Mouse (Mus musculus) liver, embryonic 16.5 days (tissue): ENCODE results near the gene Kcnq5. TPM values are rescaled to one million over a fixed set of nuclear protein-coding genes. Genes with fewer than 3 reads are reported as not detected.

Experiments
- ATAC-seq: fragments of 200-750 bp; cut with Nextera tagmentation; 2 replicates; pipeline ENCODE4 v1.8.0; 2017; ENCODE audit warnings: low read depth, mild to moderate bottlenecking, moderate number of reproducible peaks, moderate library complexity
- H3K27ac ChIP-seq: fragments of 300-500 bp; sonication (generic); 2 replicates; pipeline ENCODE4 v1.5.1; 2014; ENCODE audit warnings: mild to moderate bottlenecking, low read length
- H3K27me3 ChIP-seq: fragments of 300-500 bp; sonication (generic); 2 replicates; pipeline ENCODE4 v1.6.1; 2014; ENCODE audit warnings: low read depth, low read length, mixed read lengths; ENCODE audit not compliant: control insufficient read depth, insufficient read depth
- H3K36me3 ChIP-seq: fragments of 300-500 bp; sonication (generic); 2 replicates; pipeline ENCODE4 v1.6.1; 2014; ENCODE audit warnings: mild to moderate bottlenecking; ENCODE audit not compliant: control insufficient read depth, insufficient read depth
- H3K4me1 ChIP-seq: fragments of 300-500 bp; sonication (generic); 2 replicates; pipeline ENCODE4 v1.6.1; 2014; ENCODE audit warnings: low read depth, low read length, mixed read lengths; ENCODE audit not compliant: control insufficient read depth
- H3K4me2 ChIP-seq: fragments of 300-500 bp; sonication (generic); 2 replicates; pipeline ENCODE4 v1.6.1; 2014; ENCODE audit warnings: low read depth, low read length, mixed read lengths
- H3K4me3 ChIP-seq: fragments of 300-500 bp; sonication (generic); 2 replicates; pipeline ENCODE4 v1.5.1; 2014; ENCODE audit warnings: low read depth, mild to moderate bottlenecking, low read length
- H3K9ac ChIP-seq: fragments of 300-500 bp; sonication (generic); 2 replicates; pipeline ENCODE4 v1.6.1; 2014; ENCODE audit warnings: low read depth, low read length
- H3K9me3 ChIP-seq: fragments of 300-500 bp; sonication (generic); replicated peaks from 2 replicates; pipeline ENCODE4 v1.6.1; 2016; ENCODE audit warnings: low read length; ENCODE audit not compliant: control insufficient read depth
- WGBS: fragments of 180-500 bp; shearing (Covaris S2); extraction: QIAGEN DNeasy Blood & Tissue Kit; methylation state at CpG from one replicate; pipeline ENCODE4 v1.1.7; 2014; ENCODE audit not compliant: insufficient replicate concordance; 5-methylcytosine and 5-hydroxymethylcytosine counted together
- polyA plus RNA-seq: library from polyadenylated mRNA; unstranded; fragments of >200 nt; fragmentation: Nextera tagmentation; extraction: Ambion mirVana; gene quantifications from 2 replicates; pipeline ENCODE4 v1.2.1, GENCODE M21; 2015

Gene Kcnq5
- polyA plus RNA-seq, 1 experiment from 2014 or later: 0.17 TPM

DNA sequence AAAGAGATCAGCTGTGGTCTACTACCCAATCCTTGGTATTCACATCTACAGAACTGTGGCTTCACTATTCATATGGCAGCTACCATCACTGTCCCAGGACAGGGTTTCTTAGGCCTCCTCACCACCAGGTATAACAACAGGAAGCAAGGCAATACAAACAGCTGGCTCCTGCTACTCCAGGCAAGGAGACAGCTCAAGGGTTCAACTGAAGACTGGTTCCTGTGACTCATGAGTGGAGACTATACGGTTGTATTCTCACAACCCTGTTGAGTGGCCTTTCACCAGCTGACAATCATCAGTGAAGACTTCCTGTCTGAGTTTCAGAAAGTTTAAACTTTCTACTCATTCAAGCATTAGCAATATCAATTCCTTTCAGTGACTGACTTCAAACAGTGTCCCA is 327.7 kb downstream of the Kcnq5 start:
- WGBS: 37% methylated on average over 1 of the region's 1 CpGs
- Histone ChIP-seq H3K4me2 (no peak overlapping the region), H3K9me3 (no peaks in the 10 kb centered on the region), H3K4me3 (no peak overlapping the region), H3K27ac (no peak overlapping the region), H3K9ac (no peak overlapping the region), H3K27me3 (no peaks in the 10 kb centered on the region), H3K4me1 (no peaks in the 10 kb centered on the region), H3K36me3 (no peaks in the 10 kb centered on the region)
- no peak for ATAC-seq

DNA sequence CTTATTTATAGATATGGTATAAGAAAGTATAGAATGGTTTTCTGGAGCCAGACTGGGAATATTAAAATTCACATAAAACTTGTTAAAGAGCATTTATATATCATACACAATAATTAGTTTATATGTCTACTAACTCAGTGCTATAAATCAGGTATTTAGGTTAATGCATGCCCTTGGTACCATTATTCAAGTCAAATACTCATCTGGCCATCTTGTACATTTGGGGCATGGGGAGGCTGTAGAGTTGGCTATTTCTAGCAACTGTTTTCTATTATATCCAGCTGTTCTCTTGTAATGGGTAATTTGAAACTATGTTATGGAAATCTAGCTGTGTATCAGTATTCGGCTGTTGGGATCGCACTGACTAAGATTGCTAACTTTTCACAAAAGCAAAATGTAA is 339.3 kb downstream of the Kcnq5 start:
- Histone ChIP-seq H3K9me3 (no peaks in the 10 kb centered on the region), H3K4me2 (no peak overlapping the region), H3K4me1 (no peaks in the 10 kb centered on the region), H3K36me3 (no peaks in the 10 kb centered on the region), H3K27me3 (no peaks in the 10 kb centered on the region), H3K27ac (no peak overlapping the region), H3K4me3 (no peak overlapping the region), H3K9ac (no peak overlapping the region)
- ATAC-seq: no peak
- WGBS: 83% methylated on average over 2 of the region's 2 CpGs

DNA sequence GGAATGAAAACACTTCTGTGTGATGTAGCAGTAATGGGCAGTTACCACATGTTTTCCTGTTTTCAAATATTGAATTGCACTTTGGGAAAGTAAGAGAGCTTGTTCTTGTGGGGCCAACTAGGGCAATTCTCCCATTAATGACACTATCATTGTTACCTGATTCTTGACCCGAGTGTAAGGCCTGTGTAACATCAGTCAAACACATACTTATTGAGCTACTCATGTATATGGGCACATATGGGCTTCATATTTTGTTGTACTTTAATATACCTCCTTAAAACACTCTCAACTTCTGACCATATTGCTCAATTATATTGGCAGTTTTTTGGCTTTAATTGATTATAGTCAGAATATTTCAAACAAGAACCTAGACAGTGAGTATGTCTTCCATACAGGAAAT is 339.7 kb downstream of the Kcnq5 start:
- WGBS: 42% methylated on average over 1 of the region's 1 CpGs
- H3K36me3 ChIP-seq: no peaks in the 10 kb centered on the region
- no peak overlapping the region for H3K27ac ChIP-seq
- H3K4me2 ChIP-seq: no peak overlapping the region
- H3K9me3 ChIP-seq: no peaks in the 10 kb centered on the region
- no peak for ATAC-seq
- no peaks in the 10 kb centered on the region for H3K4me1 ChIP-seq
- no peak overlapping the region for H3K9ac ChIP-seq
- H3K27me3 ChIP-seq: no peaks in the 10 kb centered on the region
- no peak overlapping the region for H3K4me3 ChIP-seq

GRCm38 (mm10) chr1:21618712-21619111 is 343.0 kb downstream of the Kcnq5 start:
- no peaks in the 10 kb centered on the region for H3K27me3 ChIP-seq
- H3K4me2 ChIP-seq: no peak overlapping the region
- H3K4me1 ChIP-seq: no peaks in the 10 kb centered on the region
- no peak overlapping the region for H3K27ac ChIP-seq
- no peak for ATAC-seq
- no peak overlapping the region for H3K4me3 ChIP-seq
- H3K36me3 ChIP-seq: no peaks in the 10 kb centered on the region
- H3K9ac ChIP-seq: no peak overlapping the region
- no peaks in the 10 kb centered on the region for H3K9me3 ChIP-seq
- whole genome bisulfite sequencing: 51% methylated on average over 3 of the region's 3 CpGs

GRCm38 (mm10) chr1:21616666-21617065 is 345.1 kb downstream of the Kcnq5 start:
- H3K4me3 ChIP-seq: no peak overlapping the region
- H3K9me3 ChIP-seq: no peaks in the 10 kb centered on the region
- no peak for ATAC-seq
- H3K4me2 ChIP-seq: no peak overlapping the region
- WGBS: 56% methylated on average over 4 of the region's 4 CpGs
- H3K9ac ChIP-seq: no peak overlapping the region
- H3K36me3 ChIP-seq: no peaks in the 10 kb centered on the region
- H3K4me1 ChIP-seq: no peaks in the 10 kb centered on the region
- no peak overlapping the region for H3K27ac ChIP-seq
- H3K27me3 ChIP-seq: no peaks in the 10 kb centered on the region

DNA sequence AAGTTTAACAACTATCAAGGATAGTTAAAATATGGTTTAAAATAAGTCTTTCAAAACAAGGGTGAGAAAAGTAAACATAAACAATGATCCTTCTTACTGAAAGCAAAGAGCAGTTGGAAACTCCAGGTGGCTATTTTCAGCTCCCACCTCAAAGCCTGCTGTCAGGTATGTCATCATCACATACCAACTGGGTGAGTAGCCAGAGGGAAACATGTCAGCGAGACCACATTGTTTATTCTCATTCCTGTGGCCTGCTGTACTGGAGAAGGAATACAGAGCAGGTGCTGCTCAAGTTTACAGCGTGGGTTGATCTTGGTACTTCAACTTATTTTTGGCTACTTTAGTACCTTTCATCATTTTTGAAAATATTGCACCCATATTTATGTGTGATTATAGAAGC is 347.8 kb downstream of the Kcnq5 start:
- no peak for ATAC-seq
- H3K4me3 ChIP-seq: no peak overlapping the region
- H3K36me3 ChIP-seq: no peaks in the 10 kb centered on the region
- H3K4me1 ChIP-seq: no peaks in the 10 kb centered on the region
- no peaks in the 10 kb centered on the region for H3K9me3 ChIP-seq
- no peak overlapping the region for H3K27ac ChIP-seq
- H3K4me2 ChIP-seq: no peak overlapping the region
- no peaks in the 10 kb centered on the region for H3K27me3 ChIP-seq
- H3K9ac ChIP-seq: no peak overlapping the region
- 27% methylated on average over 2 of the region's 2 CpGs for WGBS

DNA sequence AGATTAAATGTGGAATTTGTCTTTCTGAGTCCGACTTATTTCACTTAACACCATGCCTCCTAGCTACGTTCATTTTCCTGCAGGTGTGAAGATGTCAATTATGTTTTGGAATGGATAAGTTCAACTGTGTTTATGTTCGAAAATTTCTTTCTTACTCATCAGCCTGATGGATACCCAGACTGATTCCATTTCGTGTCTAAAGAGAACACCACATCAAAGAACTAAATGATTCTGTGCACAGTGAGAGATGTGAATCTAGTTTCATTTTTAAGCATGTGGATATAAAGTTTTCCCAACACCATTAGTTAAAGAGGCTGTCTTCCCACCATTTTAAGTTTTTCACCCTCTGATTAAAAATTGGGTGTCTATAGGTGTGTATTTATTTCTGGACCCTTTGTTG is 357.7 kb downstream of the Kcnq5 start:
- Histone ChIP-seq H3K27ac (no peak overlapping the region), H3K36me3 (no peaks in the 10 kb centered on the region), H3K4me1 (no peaks in the 10 kb centered on the region), H3K9ac (no peak overlapping the region), H3K4me3 (no peak overlapping the region), H3K27me3 (no peaks in the 10 kb centered on the region), H3K4me2 (no peak overlapping the region), H3K9me3 (no peaks in the 10 kb centered on the region)
- 47% methylated on average over 4 of the region's 4 CpGs for WGBS
- no peak for ATAC-seq

DNA sequence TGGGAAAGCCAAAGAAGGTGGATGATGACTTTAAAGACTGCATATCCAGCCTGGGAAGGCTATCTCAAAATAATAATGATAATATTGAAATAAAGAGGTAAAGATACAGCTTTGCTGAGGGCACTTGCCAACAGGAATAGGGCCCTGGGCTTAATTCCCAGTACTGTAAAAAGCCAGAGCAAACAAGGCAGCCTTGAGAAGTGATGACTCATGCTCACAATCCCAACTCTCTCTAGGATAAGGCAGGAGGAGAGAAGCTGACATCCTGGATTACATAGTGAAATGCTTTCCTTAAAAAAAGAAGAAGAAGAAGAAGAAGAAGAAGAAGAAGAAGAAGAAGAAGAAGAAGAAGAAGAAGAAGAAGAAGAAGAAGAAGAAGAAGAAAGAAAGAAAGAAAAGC is 359.2 kb downstream of the Kcnq5 start:
- Histone ChIP-seq H3K9ac (no peak overlapping the region), H3K9me3 (no peaks in the 10 kb centered on the region), H3K4me2 (no peak overlapping the region), H3K27ac (no peak overlapping the region), H3K27me3 (no peaks in the 10 kb centered on the region), H3K36me3 (no peaks in the 10 kb centered on the region), H3K4me1 (no peaks in the 10 kb centered on the region), H3K4me3 (no peak overlapping the region)
- ATAC-seq: no peak

GRCm38 (mm10) chr1:21600606-21601005 is 361.1 kb downstream of the Kcnq5 start:
- H3K9me3 ChIP-seq: no peaks in the 10 kb centered on the region
- H3K27ac ChIP-seq: no peak overlapping the region
- H3K9ac ChIP-seq: no peak overlapping the region
- no peaks in the 10 kb centered on the region for H3K27me3 ChIP-seq
- no peaks in the 10 kb centered on the region for H3K36me3 ChIP-seq
- 60% methylated on average over 4 of the region's 4 CpGs for WGBS
- H3K4me3 ChIP-seq: no peak overlapping the region
- ATAC-seq: no peak
- no peak overlapping the region for H3K4me2 ChIP-seq
- H3K4me1 ChIP-seq: no peaks in the 10 kb centered on the region

DNA sequence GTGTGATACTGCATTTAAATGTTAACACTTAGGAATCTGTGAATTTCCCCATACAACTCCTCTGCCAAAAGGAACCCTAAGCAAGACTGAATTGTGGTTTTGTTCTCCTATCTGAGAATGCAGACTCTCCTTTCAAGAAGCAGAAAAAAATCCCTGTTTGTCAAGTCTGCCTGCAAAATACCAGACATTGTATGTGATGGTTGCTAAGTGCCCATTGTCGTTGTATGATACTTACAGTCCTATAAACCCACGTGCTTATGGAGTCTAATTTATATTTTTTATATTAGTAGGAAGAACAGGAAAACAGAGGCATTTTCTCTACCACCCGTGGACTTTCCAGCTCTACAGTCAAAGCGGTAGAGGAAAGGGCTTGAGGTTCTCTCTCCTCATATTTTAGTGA is 367.9 kb downstream of the Kcnq5 start:
- Histone ChIP-seq H3K4me3 (no peak overlapping the region), H3K9ac (no peak overlapping the region), H3K4me2 (no peak overlapping the region), H3K27me3 (no peaks in the 10 kb centered on the region), H3K4me1 (no peaks in the 10 kb centered on the region), H3K36me3 (no peaks in the 10 kb centered on the region), H3K27ac (no peak overlapping the region), H3K9me3 (no peaks in the 10 kb centered on the region)
- 47% methylated on average over 4 of the region's 4 CpGs for WGBS
- no peak for ATAC-seq
